Comparison of ENCODE assay signal across 9 mouse cellular contexts in genomic region chr11:102283922-102284321, GRCm38 (mm10). TPM values are rescaled to one million over a fixed set of nuclear protein-coding genes. Genes with fewer than 3 reads are reported as not detected.
DNase-seq lines count a peak whose midpoint lies in the region; ATAC-seq and TF ChIP-seq lines count a peak whose summit lies in the region.
"Had no signal": no experiment of that assay in that cellular context is flagged by ENCODE, and none has a peak within 500 bp of the region (broad histone marks: within the 10 kb centered on the region; RNA-seq: fewer than 3 reads in every experiment).

No protein-coding gene starts in this region.

- peak overlapping the region; percentile 70 for H3K27ac ChIP-seq in heart, embryonic 13.5 days (replicated peaks)
- peak overlapping the region; percentile 89 for H3K27ac ChIP-seq in forebrain, embryonic 15.5 days (replicated peaks)
- H3K27ac ChIP-seq in liver, postnatal 0 days (ENCODE audit: low read depth) = no peak overlapping the region

- H3K9ac ChIP-seq in heart, embryonic 13.5 days = peak overlapping the region; percentile 24; the same call in 1 of the 2 replicates
- no peak overlapping the region for H3K9ac ChIP-seq in forebrain, embryonic 15.5 days (replicated peaks)
- H3K9ac ChIP-seq in liver, postnatal 0 days (replicated peaks) = peak overlapping the region; percentile 42; the same call in 1 of the 2 replicates

- no peaks in the 10 kb centered on the region for H3K9me3 ChIP-seq in heart, embryonic 13.5 days
- no peaks in the 10 kb centered on the region for H3K9me3 ChIP-seq in E14TG2a.4 (ENCODE audit: low read length)
- H3K9me3 ChIP-seq in forebrain, embryonic 15.5 days = no peaks in the 10 kb centered on the region
- no peaks in the 10 kb centered on the region for H3K9me3 ChIP-seq in liver, postnatal 0 days (ENCODE audit: low read length)

- 83% methylated on average over 6 of the region's 6 CpGs for WGBS in heart, embryonic 13.5 days
- WGBS in forebrain, embryonic 15.5 days = 91% methylated on average over 6 of the region's 6 CpGs
- 79% methylated on average over 6 of the region's 6 CpGs for WGBS in liver, postnatal 0 days (ENCODE audit: insufficient replicate concordance)

- peaks cover 13% of the 10 kb centered on the region for H3K4me1 ChIP-seq in heart, embryonic 13.5 days
- peaks cover 67% of the 10 kb centered on the region for H3K4me1 ChIP-seq in E14TG2a.4 (replicated peaks; ENCODE audit: low read depth, low read length)
- peaks cover 20% of the 10 kb centered on the region for H3K4me1 ChIP-seq in forebrain, embryonic 15.5 days
- H3K4me1 ChIP-seq in liver, postnatal 0 days (ENCODE audit: insufficient read depth) = peaks cover 15% of the 10 kb centered on the region

- TF ChIP-seq CTCF in E14TG2a.4 (conservative IDR thresholded peaks at IDR 0.05; ENCODE audit: low read length) = no peak
- no peak for TF ChIP-seq CTCF in liver, postnatal 0 days (IDR thresholded peaks at IDR 0.05; ENCODE audit: low read depth)

- peaks cover 21% of the 10 kb centered on the region for H3K36me3 ChIP-seq in heart, embryonic 13.5 days
- peaks cover 30% of the 10 kb centered on the region for H3K36me3 ChIP-seq in E14TG2a.4 (ENCODE audit: insufficient read depth, low read length)
- peaks cover 17% of the 10 kb centered on the region for H3K36me3 ChIP-seq in forebrain, embryonic 15.5 days
- H3K36me3 ChIP-seq in liver, postnatal 0 days (replicated peaks; ENCODE audit: insufficient read depth, low read length) = peaks cover 15% of the 10 kb centered on the region

- H3K27me3 ChIP-seq in heart, embryonic 13.5 days (replicated peaks) = no peaks in the 10 kb centered on the region
- no peaks in the 10 kb centered on the region for H3K27me3 ChIP-seq in E14TG2a.4 (ENCODE audit: insufficient read depth, low read length)
- H3K27me3 ChIP-seq in forebrain, embryonic 15.5 days = no peaks in the 10 kb centered on the region
- H3K27me3 ChIP-seq in liver, postnatal 0 days (ENCODE audit: insufficient read depth, low read length) = no peaks in the 10 kb centered on the region

- no peak for ATAC-seq in heart, embryonic 13.5 days (ENCODE audit: extremely low read depth, insufficient number of reproducible peaks, low FRiP score, low TSS enrichment)
- no peak; the same call in 1 of the 2 replicates for ATAC-seq in forebrain, embryonic 15.5 days (replicated peaks)
- no peak for ATAC-seq in liver, postnatal 0 days
- ATAC-seq in megakaryocyte progenitor cell, adult 5-6 weeks (replicated peaks; ENCODE audit: poor library complexity) = no peak

- no peak for TF ChIP-seq EP300 in liver, postnatal 0 days (IDR thresholded peaks at IDR 0.05; ENCODE audit: low read depth)

- peak overlapping the region; percentile 77 for H3K4me2 ChIP-seq in heart, embryonic 13.5 days
- H3K4me2 ChIP-seq in forebrain, embryonic 15.5 days (replicated peaks) = peak overlapping the region; percentile 90
- peak overlapping the region; percentile 68 for H3K4me2 ChIP-seq in liver, postnatal 0 days (ENCODE audit: low read depth, low read length)

- DNase-seq in heart, adult 9 months (ENCODE audit: low spot score in 2 of 2) = no peak
- no peak for DNase-seq in liver, postnatal 0 days
- DNase-seq in urinary bladder, postnatal 36 days (ENCODE audit: low spot score in 2 of 2) = no peak
- no peak for DNase-seq in spleen, postnatal 36 days (ENCODE audit: low spot score in 2 of 2)

- H3K4me3 ChIP-seq in heart, embryonic 13.5 days = peak overlapping the region; percentile 83
- H3K4me3 ChIP-seq in E14TG2a.4 (replicated peaks; ENCODE audit: low read length) = peak overlapping the region; percentile 94
- peak overlapping the region; percentile 94; the same call in 1 of the 2 replicates for H3K4me3 ChIP-seq in forebrain, embryonic 15.5 days
- peak overlapping the region; percentile 90; the same call in 1 of the 2 replicates for H3K4me3 ChIP-seq in liver, postnatal 0 days (ENCODE audit: low read depth, low read length)

RNA-seq across cellular contexts. Expression of gene Tmub2, which starts 0.8 kb away (rescaled TPM):
- 36.8 and 41.2 TPM in 2 replicates for polyA plus RNA-seq in heart, embryonic 13.5 days (2015; fragmentation: Nextera tagmentation; extraction: Ambion mirVana)
- polyA plus RNA-seq in forebrain, embryonic 15.5 days (2015; fragmentation: Nextera tagmentation; extraction: Ambion mirVana) = 73.1 and 73.4 TPM in 2 replicates
- 19.4 and 20.8 TPM in 2 replicates for polyA plus RNA-seq in liver, postnatal 0 days (2015; fragmentation: Nextera tagmentation; extraction: Ambion mirVana)
- 15.3 and 16.3 TPM in 2 replicates for total RNA-seq in megakaryocyte progenitor cell, adult 5-6 weeks (2015)
- total RNA-seq in megakaryocyte progenitor cell, adult 5-6 weeks (2017) = 21.4 and 24.8 TPM in 2 replicates

RNA-seq across cellular contexts. Expression of gene Atxn7l3, which starts 12.5 kb away (rescaled TPM):
- 8.5 and 9.2 TPM in 2 replicates for polyA plus RNA-seq in heart, embryonic 13.5 days (2015; fragmentation: Nextera tagmentation; extraction: Ambion mirVana)
- 27.6 and 29.5 TPM in 2 replicates for polyA plus RNA-seq in forebrain, embryonic 15.5 days (2015; fragmentation: Nextera tagmentation; extraction: Ambion mirVana)
- 4.5 and 4.6 TPM in 2 replicates for polyA plus RNA-seq in liver, postnatal 0 days (2015; fragmentation: Nextera tagmentation; extraction: Ambion mirVana)
- total RNA-seq in megakaryocyte progenitor cell, adult 5-6 weeks (2015) = 19.0 and 19.1 TPM in 2 replicates
- 19.5 and 25.6 TPM in 2 replicates for total RNA-seq in megakaryocyte progenitor cell, adult 5-6 weeks (2017)

RNA-seq across cellular contexts. Expression of gene Asb16, which starts 15.4 kb away (rescaled TPM):
- polyA plus RNA-seq in heart, embryonic 13.5 days (2015; fragmentation: Nextera tagmentation; extraction: Ambion mirVana) = 0.09 TPM in 1 of 2 replicates, not detected in the other
- not detected in 2 replicates for polyA plus RNA-seq in forebrain, embryonic 15.5 days (2015; fragmentation: Nextera tagmentation; extraction: Ambion mirVana)
- polyA plus RNA-seq in liver, postnatal 0 days (2015; fragmentation: Nextera tagmentation; extraction: Ambion mirVana) = not detected in 2 replicates
- total RNA-seq in megakaryocyte progenitor cell, adult 5-6 weeks (2015) = 1.5 and 2.0 TPM in 2 replicates
- total RNA-seq in megakaryocyte progenitor cell, adult 5-6 weeks (2017) = 0.54 and 0.58 TPM in 2 replicates

RNA-seq across cellular contexts. Expression of gene BC030867, which starts 35.2 kb away (rescaled TPM):
- 12.3 and 13.5 TPM in 2 replicates for polyA plus RNA-seq in heart, embryonic 13.5 days (2015; fragmentation: Nextera tagmentation; extraction: Ambion mirVana)
- polyA plus RNA-seq in forebrain, embryonic 15.5 days (2015; fragmentation: Nextera tagmentation; extraction: Ambion mirVana) = 5.6 and 7.0 TPM in 2 replicates
- polyA plus RNA-seq in liver, postnatal 0 days (2015; fragmentation: Nextera tagmentation; extraction: Ambion mirVana) = 4.7 and 4.9 TPM in 2 replicates
- total RNA-seq in megakaryocyte progenitor cell, adult 5-6 weeks (2015) = 20.7 and 21.1 TPM in 2 replicates
- 5.9 and 6.7 TPM in 2 replicates for total RNA-seq in megakaryocyte progenitor cell, adult 5-6 weeks (2017)
- total RNA-seq: liver, adult 2 months had no signal

RNA-seq across cellular contexts. Expression of gene Ubtf, which starts 35.6 kb away (rescaled TPM):
- 51.1 and 53.1 TPM in 2 replicates for polyA plus RNA-seq in heart, embryonic 13.5 days (2015; fragmentation: Nextera tagmentation; extraction: Ambion mirVana)
- polyA plus RNA-seq in forebrain, embryonic 15.5 days (2015; fragmentation: Nextera tagmentation; extraction: Ambion mirVana) = 105 and 107 TPM in 2 replicates
- polyA plus RNA-seq in liver, postnatal 0 days (2015; fragmentation: Nextera tagmentation; extraction: Ambion mirVana) = 32.4 and 32.5 TPM in 2 replicates
- total RNA-seq in megakaryocyte progenitor cell, adult 5-6 weeks (2015) = 31.7 and 34.1 TPM in 2 replicates
- 131 and 155 TPM in 2 replicates for total RNA-seq in megakaryocyte progenitor cell, adult 5-6 weeks (2017)
